Mouse (Mus musculus): Measurements from ENCODE around the gene Pla2g12b.

- TF ChIP-seq CTCF (IDR thresholded peaks at IDR 0.05; ENCODE audit: extremely low read depth, insufficient read depth, low read length) (no peak), POLR2A (IDR thresholded peaks at IDR 0.05; ENCODE audit: extremely low read depth, insufficient read depth, low read length) (no peak)
Measured at GRCm38 (mm10) chr10:59365804-59366589, 37.5 kb upstream of the Pla2g12b start.
